Mouse (Mus musculus): ENCODE measurements around the gene Il12rb1.

Il12rb1 gene

DNA sequence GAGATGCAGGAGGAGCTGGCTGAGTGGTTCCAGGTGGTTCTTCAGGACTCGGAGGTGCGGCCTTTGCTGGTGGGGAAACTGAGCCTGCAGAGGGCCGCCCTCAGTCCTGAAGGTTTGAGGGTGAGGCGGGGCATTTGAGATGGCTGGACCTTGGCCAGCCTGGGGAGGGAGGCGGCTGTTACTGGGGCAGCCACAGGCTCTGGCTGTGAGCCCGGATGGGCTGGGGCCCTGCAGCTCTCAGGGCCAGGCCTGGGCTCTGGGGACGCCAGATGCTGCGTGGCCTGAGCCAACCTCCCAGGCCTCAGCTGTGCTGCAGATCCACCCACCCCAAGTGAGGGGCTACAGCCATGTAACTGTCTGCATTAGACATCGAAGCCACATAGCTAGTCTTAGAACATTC lies 34.4 kb upstream of the Il12rb1 start:
- DNase-seq (ENCODE audit: low spot score in 2 of 2) = peak; percentile 85 to 89

DNA sequence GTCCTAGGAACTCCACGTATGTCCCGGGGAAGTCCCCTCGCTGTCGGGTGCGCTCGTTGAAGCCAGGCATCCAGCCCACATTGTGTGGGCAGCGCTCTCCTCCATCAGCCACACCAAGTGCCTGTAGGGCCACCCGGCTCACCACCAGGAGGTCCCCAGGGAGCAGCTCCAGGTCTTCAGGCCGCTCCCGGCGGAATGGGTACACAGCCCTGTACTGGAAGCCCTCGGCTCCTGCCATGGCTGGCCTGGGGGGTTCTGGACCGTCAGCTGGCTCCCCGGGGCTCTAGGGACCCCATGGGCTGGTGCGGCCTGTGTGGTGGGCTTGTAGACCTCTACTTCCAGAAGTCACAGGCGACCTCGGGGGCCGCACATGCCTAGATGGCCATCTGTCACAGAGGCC lies 33.5 kb upstream of the Il12rb1 start:
- no peak for DNase-seq (ENCODE audit: low spot score in 2 of 2)

DNA sequence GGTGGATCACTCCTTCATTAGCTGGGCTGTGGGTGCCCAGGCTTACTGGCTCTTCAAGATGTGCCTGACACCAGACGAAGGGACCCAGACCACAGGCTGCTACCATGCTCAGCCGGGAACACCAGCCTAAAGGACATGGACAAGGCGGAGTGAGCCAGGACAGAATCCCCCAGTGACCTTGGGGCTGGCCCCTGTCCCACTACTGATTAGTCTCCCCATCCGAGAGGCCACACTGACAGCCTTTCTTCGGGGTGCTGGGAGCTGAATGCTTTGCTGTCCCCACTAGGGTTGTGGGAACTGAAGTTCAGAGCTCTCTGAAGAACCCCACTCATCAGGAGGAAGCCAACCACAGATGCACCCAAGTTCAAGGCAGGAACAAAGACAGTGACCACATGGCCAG lies 33.0 kb upstream of the Il12rb1 start:
- no peak for DNase-seq (ENCODE audit: low spot score in 2 of 2)

DNA sequence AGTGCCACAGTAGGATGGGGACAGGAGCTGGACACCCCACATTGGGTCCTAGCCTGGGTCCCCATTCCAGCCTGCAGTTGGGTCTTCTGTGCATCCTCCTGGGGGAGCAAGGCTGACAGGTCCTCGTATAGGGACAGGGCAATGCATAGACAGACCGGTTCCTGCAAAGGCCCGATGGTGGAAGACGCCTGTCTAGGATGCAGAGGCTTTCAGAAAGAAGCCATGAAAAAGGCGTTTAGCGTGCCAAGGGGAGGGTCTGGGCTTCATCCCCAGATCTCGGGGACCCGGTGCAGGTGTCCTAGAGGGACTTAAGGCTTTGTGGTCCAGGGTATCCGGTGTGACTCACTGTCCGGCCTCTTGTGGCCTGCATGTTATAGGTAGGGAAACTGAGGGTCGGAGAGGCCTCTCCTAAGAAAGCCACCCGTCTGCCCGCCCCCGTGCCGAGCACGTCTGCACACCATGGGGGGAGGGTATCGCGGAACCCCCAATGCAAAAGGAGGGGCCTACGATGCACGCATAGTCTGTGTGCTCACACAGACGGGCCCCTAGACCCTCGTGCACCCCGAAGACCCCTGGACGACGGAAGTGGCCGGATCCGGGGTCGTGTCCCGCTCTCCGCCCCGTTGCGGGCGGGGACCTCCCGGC lies 32.3 kb upstream of the Il12rb1 start:
- peak in 1 of 2 experiments; percentile 63 for DNase-seq (ENCODE audit: low spot score in 2 of 2)

DNA sequence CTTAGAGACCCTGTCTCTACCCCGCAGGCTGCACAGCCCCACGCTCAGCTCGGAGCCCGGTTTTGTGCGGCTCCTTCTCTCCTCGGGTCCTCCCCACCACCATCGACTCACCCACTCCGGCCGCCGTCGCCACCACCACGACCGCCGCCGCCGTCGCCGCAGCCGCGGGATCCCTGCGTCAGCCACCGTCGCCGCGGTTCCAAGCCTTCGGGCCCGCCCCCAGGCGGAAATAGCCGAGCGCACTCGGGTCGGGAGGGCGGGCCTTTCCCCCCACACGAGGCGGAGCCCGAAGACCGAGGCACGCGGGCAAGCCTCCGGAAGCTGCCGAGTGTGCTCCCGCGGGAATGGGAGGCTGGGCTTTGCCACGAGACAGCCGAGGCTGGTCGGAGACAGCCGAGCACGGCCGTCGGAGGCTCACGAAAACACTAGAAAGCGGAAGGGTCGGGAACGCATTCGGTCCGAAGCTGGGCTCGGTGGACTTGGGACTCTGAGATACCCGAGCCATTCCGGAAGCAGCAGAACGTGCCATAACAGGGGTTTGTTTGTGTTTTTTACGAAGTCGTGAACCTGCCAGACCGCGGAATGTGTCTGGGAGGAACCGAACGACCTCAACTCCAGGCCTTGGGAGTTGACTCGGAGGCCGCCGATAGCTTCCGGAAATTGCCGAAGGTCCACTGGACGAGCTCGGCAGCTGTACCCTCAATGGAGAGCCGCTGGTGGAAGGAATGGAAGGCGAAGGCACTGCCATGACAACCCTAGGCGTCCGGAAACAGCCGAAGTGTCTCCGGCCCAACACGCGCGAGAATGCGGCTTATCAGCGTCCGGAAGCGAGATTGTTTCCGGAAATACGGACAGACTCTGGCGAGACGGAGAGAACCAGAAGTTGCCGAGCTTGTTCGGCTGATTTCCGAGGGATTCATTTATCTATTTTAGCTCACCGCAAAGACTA lies 31.5 kb upstream of the Il12rb1 start, which contains the start of gene Pik3r2:
Pik3r2 (minus strand) TSS at position 218 of the 949 bp plus-strand sequence.
- DNase-seq (ENCODE audit: low spot score in 2 of 2) = peak; percentile 99

DNA sequence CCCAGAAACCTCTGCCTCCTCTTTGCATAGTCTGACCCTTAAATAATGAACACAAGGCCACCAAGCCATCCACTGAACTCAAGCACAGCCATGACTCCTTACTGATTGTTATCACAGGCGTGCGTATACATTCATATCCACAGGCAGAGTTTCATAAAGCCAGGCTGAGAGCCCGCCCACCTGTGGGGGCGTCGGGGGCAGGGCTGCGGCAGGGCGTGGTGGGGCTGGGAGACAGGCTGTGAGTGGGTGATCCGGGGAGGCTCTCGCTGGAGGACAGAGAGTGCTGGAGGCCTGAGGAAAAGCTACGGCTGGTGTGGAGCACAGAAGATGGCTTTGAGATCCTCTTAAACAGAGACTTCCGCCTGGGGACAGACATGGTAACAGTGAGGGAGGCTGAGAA lies 28.2 kb upstream of the Il12rb1 start:
- no peak for DNase-seq (ENCODE audit: low spot score in 2 of 2)

DNA sequence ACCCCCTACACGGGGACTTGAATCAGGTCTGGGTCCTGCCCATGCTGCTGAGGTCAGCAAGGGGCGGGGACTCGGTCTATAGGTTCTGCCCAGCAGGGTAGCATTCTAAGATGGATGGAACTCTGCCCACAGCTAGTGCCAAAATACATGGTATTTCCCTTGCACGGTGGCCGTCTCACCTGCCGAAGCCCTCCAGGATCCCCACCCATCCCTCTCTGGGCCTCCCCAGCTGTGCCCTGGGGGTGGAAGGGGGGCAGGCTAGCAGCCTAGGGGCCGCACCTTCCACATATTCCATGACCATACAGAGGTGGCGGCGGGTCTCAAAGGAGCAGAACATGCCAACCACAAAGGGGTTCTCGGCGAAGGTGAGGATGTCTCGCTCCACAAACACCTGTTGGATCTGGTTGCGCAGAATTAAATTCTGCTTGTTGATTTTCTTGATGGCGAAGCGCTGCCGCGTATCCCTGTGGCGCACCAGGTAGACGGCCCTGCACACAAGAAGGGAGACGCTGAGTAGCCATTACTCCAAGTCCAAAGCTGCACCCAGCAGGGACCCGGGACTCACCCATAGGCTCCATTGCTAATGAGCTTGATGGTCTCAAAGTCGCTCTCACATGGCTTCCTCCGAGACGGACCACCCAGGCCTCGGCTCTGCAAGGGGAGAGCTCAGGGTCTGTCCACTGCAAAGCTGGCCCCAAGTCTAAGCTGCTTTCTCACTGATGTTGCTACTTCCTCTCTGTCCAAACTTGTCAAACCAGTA lies 21.8 kb upstream of the Il12rb1 start:
- no peak for DNase-seq (ENCODE audit: low spot score in 2 of 2)

DNA sequence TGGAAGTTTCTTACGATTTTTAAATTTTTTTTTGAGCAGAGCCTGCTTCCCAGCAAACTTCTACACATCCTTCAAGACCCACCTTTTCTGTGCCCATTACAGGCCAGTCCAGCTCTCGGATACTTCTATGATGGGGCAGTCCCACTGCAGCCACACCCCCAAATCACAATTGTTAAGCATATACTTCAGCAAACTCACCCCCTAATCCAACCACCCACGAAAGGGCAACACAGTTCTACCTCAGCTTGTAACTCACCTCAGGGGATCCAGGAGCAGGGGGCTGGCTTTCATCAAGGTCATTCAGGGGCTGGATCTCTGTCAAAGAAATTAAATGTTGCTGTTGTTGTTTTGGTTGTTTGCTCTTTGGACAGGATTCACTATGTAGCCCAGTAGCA lies 21.2 kb upstream of the Il12rb1 start:
- no peak for DNase-seq (ENCODE audit: low spot score in 2 of 2)

DNA sequence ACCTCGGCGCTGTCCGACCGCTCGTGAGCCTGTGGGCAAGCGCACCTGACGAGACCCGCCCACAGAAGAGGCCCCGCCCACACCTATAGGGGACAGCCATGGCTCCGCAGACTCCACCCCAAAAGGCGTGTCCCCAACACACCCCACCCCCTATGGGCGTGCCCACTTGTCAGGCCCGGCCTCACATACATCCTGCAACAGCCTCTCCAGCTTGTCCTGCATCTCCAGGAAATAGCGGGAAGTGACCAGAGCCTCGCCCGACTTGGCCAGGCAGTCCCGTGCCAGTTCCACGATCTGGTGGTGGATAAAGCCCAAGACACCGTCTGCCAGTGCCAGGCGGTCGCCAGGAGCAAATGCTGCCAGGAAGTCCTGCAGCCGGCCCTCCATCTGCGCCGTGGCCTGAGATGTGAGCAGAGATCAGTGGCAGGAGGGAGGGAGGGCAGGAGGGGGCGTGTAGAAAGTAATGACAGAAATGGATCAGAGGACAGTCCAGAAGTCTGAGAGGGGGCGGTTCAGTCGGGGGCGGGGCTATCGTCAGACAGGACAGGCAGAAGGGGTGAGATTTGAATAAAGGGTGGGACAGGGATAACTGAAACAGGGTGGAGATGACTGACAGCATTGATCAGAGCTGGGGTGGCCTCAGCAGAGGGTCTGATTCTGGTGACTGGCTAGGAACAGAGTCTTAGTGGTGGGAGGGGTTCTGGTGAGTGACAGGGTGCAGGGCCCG lies 20.1 kb upstream of the Il12rb1 start:
- DNase-seq (ENCODE audit: low spot score in 2 of 2) = no peak

DNA sequence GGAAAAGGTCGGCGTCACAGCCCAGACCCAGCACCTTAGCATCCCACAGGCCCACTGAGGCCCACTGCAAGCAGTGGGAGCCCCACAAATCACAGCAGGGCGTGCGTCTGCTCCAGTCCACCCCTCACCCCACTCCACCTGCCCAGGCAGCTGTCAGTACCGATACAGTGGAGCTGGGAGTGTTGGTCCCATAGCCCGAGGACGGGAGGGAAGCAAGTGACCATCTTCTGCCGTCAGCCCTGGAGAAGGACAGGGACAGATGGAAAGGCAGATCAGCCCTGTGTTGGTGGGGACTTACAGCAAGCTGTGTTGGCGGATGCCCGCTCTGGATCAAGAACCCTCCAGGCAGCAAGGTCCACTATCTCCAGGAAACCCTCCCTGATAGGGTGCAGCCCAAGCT lies 19.2 kb upstream of the Il12rb1 start:
- DNase-seq (ENCODE audit: low spot score in 2 of 2) = no peak

DNA sequence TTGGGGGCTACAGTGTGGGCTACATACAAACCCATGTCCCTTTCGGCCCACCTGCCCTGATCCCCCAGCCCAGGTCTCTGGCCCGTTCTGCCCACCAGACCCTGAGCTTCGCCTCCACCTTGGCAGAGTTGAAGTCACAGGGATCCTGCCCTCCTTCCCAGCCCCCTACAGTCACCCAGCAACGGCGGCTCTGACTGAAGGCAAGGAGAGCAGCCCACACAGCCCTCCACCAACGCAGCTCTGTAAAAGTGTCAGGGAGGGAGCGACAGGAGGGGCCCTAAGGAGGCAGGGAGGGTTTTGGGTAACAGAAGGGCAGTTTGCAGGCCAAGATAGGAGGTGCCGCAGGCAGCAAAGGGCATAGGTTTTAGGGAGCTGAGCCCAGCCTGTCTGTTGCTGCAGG lies 17.4 kb upstream of the Il12rb1 start:
- DNase-seq (ENCODE audit: low spot score in 2 of 2) = no peak

DNA sequence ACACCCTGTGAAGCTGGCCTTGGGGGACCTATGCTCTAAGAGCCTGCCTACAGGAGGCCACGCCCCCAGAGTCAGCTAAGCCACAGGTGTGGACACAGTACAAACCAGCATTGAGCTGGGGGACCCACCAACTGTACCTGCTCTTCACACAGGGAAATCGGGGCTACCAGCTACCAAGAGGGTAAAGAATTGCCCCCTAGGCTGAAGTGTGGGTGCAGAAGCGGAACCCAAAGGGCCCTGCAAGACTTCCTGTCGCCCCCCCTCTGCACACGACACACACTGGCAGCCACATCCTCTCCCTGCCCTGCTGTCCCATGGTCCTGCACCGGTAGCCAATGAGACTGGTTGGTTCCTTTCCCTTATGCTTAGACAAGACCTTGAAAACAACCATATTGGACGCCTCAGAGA lies 17.0 kb upstream of the Il12rb1 start:
- no peak for DNase-seq (ENCODE audit: low spot score in 2 of 2)

DNA sequence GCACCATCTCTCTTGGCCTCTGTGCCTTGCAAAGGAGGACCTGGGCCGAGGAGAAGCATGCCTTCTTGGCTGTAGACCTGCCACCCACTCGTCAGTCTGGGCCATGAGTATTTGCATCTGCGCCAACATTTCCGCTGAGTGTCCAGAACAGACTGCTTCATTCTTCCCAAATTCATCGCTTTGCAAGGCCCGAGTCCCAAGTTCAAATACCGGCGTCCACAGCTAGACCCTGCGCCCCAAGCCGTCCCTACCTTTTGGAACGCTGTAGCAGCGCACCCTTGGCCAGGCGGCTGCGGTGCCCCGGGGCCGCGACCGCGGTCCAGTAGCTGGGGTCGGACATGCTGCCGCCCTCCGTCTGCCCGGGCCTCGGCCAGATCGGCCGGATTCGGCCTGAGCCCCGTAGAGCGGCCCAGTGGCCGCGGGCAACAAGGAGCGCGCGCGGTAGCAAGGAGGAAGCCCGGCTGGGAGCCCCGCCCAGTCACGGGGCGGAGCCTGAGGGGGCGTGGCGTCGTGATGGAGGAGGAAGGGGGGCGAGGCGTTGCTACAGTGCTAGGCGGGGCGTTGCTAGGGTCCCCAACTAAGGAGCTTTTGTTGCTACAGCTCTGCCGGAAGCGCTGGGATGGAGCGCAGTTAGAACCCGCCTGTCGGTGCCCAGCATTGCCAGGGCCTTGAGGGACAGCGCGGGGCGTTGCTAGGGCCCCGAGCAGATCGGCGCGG lies 16.1 kb upstream of the Il12rb1 start:
- peak; percentile 98 for DNase-seq (ENCODE audit: low spot score in 2 of 2)

DNA sequence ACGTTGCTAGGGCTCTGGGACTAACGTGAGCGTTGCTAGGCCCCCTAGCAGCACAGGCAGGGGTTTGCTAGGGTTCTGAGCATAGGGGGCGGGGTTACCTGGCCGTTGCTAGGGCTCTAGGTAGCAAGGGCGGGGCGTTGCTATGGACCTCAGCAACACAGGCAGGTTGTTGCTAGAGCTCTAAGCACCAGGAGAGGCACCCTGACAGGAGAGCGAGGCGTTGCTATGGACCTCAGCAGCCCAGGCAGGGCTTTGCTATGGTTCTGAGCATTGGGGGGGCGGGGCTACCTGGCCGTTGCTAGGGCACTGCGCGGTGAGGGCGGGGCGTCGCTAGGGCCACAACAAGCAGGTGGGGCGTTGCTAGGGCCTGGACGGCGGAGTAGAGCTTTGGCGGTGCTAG lies 15.5 kb upstream of the Il12rb1 start:
- DNase-seq (ENCODE audit: low spot score in 2 of 2) = peak in 1 of 2 experiments; percentile 86

DNA sequence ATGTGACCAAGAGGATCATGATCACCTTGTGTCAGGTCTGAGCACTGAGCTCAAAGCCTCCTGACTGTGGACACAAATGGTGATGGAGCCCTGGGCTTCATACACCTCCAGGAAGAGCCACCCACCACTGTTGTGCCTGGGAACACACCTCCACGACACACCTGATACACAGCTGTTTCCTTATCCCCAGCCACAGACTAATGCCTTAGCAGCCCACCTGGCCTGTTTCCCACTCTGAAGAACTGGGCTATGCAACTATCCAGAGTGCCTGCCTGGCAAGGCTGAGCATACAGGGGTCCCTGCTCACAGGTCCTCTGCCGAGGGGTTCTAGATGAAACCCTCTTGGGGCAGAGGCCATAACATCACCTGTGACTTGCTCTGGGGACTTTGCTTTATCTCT lies 14.0 kb upstream of the Il12rb1 start:
- peak in 1 of 2 experiments; percentile 42 for DNase-seq (ENCODE audit: low spot score in 2 of 2)

DNA sequence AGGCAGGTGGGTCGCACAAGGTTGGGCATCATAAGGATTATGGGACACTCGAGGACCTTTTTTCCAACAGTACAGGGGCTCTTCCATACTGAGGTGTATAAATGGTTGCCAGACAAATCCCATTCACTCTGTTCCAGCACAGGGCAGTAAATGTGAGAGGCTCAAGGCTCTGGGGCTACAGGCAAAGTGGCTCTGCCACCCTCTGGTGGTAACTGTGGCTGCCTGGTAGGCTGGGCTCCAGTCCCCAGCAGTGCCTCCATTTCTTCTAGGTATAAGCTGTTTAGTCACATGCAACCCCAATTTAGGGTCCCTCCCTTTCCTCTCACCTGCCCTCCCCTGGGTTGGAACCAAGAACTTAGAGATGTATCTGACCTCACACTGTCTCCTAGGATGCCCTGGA lies 12.9 kb upstream of the Il12rb1 start:
- DNase-seq (ENCODE audit: low spot score in 2 of 2) = no peak

DNA sequence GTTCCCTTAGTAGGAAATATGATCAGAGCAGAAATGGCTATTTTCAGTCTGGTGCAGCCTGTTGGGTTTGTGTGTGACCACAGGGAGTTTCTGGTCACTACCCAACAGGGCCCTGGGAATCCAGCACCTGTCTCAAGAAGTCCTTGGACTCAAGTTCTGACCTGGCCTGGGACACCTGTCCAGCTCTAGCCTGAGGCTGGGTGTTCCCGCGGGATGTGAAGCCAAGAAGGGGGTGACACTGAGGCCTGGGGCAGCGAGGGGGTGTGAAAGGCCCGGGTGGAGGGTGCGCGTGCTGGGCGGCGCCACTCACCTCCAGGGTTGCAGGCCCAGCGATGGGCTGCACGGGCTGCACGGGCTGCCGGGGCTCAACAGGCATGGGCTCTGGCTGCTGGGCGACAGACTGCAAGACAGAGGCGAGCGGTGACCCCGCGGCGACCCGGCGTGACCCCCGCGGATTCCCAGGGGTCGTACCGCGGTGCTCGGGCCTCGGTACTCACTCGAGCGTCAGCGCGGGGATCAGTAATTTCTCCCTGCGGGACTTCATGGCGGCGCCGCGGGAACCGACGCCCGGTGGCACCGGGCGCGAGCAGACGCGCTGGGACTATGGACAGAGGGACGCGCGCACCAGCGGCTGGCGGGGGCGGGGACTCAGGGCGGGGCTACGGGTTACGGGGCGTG lies 11.7 kb upstream of the Il12rb1 start:
- no peak for DNase-seq (ENCODE audit: low spot score in 2 of 2)

DNA sequence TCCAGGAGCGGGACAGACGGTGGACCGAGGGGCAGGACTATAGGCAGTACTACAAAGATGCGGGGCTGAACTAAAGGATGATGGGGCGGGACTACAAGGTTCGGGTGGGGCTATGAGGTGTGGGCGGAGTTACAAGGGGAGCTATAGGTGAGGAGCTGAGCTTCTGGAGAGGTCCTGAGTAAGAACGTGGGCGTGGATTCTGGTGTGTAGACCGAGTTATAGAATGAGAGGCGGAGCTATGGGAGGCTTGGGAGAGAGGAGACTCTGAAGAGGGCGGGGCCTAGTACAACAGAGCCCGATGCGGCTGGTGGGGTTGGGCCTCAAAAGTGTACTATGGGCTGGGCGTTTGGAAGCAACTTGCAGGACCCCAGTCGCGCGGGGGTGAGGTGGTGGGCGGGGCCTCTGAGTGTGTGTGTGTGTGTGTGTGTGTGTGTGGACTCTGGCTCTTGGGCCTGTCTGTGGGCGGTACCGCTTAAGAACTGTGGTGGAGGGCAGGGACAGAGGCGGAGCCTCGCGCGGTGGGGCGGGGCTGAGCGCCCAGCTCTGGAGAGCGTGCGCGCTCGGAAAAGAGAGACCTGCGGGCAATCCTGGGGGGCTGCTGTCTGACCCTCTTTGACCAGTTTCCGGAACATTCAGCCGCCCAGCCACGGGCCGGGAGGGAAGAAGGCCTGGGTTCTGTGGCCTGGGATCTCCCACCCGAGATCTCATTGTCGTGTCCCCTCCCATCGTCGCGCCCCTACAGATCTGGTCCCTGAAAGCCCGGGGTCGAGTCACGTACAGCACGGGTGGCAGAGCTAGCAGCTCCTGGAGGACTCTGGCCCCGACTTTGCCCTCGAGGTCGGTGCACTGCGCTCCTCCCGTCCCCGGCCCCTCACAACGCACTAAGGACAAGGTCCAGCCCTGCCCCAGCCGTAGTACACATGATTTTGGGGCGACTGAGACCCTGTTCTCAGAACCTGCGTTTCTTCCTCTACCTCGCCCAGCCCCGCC lies 10.9 kb upstream of the Il12rb1 start:
- DNase-seq (ENCODE audit: low spot score in 2 of 2) = peak; percentile 94 to 96

DNA sequence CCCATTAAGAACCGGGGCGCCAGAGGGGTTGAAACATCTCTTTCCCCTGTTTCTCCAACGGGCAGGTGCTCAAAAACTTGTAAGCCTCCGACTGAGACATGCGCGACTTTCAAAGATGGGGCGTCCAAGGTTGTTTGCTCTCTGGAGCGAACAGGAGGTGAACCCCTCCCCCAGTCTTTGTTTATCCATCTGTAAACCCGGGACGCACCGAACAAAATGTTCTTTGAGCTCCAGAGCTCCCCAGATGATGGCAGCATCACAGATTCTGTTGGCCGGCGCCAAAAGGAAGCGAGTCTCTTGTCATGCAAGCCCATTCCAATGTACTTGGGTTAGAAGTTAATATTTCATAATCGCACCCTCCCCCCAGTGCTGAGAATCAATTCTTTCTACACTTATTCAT lies 10.0 kb upstream of the Il12rb1 start:
- DNase-seq (ENCODE audit: low spot score in 2 of 2) = peak in 1 of 2 experiments; percentile 70
